Mouse (Mus musculus): Measurements from ENCODE around the gene Zfp830. TPM values are rescaled to one million over a fixed set of nuclear protein-coding genes. Genes with fewer than 3 reads are reported as not detected.

Gene Zfp830
- 7.2 and 9.5 TPM in 2 replicates for polyA plus RNA-seq (2012; ENCODE audit: insufficient read depth, insufficient read length, missing spikeins)

DNA sequence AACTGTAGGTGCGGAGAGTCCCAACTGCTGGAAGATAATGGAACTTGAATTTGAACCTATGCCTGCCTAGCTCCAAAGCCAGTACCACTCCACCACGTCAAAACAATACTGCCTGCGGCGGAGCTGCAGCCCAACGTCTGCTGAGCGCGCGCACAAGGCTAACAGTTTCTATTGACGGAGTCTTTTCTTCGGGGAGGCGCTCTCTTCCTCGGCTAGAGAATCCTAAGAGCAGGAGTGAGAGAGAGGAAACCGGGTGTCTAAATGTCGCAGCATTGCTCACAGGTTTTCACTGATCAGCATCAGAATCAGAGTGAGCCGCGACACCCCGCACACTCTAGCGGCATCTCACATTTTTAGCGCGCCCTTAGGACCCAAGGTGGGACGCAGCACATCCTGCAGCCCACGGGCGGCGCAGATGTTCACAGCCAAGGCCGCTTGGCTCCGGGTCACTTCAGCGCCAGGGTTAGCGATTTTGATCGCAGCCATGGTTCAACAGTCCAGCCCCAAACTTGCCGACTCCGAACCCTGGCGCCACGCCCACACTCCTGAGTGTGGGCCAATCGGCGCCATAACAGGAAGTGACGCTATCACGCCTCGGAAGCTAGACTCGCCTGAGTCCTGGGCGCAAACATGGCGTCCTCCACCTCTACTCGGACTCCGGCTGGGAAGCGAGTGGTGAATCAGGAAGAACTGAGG, at the start of gene Zfp830, which contains the start of gene Cct6b:
TSS of gene Zfp830 (plus strand) at position 604 of the 696 bp plus-strand sequence.
TSS of gene Cct6b (minus strand) at position 580 of the 696 bp plus-strand sequence.
- Histone ChIP-seq H3K27ac (replicated peaks; ENCODE audit: low read depth, low read length) (peak within 1 kb of the TSS; percentile 81), H3K4me1 (ENCODE audit: control insufficient read depth, insufficient read depth, insufficient read length, low read length) (peaks cover 5% of the 10 kb centered on the region; the same call in 1 of the 2 replicates), H3K4me3 (ENCODE audit: insufficient read depth, low read depth, low read length) (peak within 1 kb of the TSS; percentile 76)

- Histone ChIP-seq H3K4me1 (ENCODE audit: control insufficient read depth, insufficient read depth, insufficient read length, low read length) (no peaks in the 10 kb centered on the region), H3K4me3 (ENCODE audit: insufficient read depth, low read depth, low read length) (no peak overlapping the region), H3K27ac (replicated peaks; ENCODE audit: low read depth, low read length) (no peak overlapping the region)
Observed at GRCm38 (mm10) chr11:82719294-82719693, 44.9 kb upstream of the Zfp830 start.

DNA sequence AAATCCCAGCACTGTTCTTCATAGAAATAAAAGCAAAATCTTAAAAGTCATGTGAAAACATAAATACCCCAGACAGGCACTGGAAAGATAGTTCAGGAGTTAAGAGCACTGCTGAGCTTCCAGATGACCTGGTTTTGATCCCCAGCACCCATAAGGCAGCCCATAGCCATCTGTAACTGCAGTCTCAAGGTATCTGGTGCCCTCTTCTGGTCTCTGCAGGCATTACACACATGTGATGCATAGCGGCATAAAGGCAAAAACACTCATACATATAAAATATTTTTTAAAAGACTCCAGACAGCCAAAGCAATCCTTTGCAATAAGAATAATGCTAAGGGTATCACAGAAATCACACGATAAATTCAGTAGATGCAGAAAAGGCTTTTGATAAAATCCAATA, 37.3 kb upstream of the Zfp830 start:
- Histone ChIP-seq H3K27ac (replicated peaks; ENCODE audit: low read depth, low read length) (no peak overlapping the region), H3K4me3 (ENCODE audit: insufficient read depth, low read depth, low read length) (no peak overlapping the region)

DNA sequence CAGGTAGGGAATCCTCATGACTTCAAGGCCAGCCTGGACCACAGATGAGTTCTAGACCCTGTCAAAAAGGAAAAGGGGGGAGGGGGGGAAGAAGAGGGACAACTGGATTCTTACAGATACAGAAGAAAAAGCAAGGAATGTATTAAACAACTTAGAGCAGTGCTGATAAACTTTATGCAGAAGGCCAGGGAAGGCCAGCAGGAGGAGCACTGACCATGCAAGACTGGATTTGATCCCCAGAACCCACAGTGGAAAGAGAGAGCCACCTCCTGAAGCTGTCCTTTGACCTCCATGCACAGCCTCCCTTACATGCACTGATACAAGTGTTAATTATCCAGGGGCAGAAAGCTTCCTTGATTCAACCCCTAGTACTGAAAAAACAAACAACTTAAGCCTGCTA, 29.9 kb upstream of the Zfp830 start:
- no peaks in the 10 kb centered on the region for H3K4me1 ChIP-seq (ENCODE audit: control insufficient read depth, insufficient read depth, insufficient read length, low read length)
- no peak overlapping the region for H3K27ac ChIP-seq (replicated peaks; ENCODE audit: low read depth, low read length)
- H3K4me3 ChIP-seq (ENCODE audit: insufficient read depth, low read depth, low read length), result no peak overlapping the region

More for the DNA sequence above, 37.3 kb upstream of the Zfp830 start:
- H3K4me1 ChIP-seq (ENCODE audit: control insufficient read depth, insufficient read depth, insufficient read length, low read length), result no peaks in the 10 kb centered on the region

DNA sequence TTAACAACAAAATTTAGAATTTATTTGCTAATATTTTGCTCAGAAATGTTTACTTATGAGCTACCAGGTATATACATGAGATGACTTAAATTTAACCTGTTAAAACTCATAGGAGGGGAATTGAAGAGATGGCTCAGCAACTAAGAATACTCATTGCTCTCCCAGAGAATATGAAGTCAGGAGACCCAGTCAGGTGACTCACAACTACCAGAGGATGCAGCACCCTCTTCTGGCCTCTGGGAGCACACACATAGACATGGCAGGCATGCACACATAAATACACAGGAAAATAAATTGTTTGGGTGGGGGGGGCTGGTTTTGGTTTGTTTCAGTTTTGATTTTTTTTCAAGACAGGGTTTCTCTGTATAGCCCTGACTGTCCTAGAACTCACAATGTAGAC, 25.1 kb upstream of the Zfp830 start:
- Histone ChIP-seq H3K4me3 (ENCODE audit: insufficient read depth, low read depth, low read length) (no peak overlapping the region), H3K27ac (replicated peaks; ENCODE audit: low read depth, low read length) (no peak overlapping the region), H3K4me1 (ENCODE audit: control insufficient read depth, insufficient read depth, insufficient read length, low read length) (no peaks in the 10 kb centered on the region)

- Histone ChIP-seq H3K4me1 (ENCODE audit: control insufficient read depth, insufficient read depth, insufficient read length, low read length) (no peaks in the 10 kb centered on the region), H3K27ac (replicated peaks; ENCODE audit: low read depth, low read length) (no peak overlapping the region), H3K4me3 (ENCODE audit: insufficient read depth, low read depth, low read length) (no peak overlapping the region)
Observed at GRCm38 (mm10) chr11:82746138-82746537, 18.0 kb upstream of the Zfp830 start.

DNA sequence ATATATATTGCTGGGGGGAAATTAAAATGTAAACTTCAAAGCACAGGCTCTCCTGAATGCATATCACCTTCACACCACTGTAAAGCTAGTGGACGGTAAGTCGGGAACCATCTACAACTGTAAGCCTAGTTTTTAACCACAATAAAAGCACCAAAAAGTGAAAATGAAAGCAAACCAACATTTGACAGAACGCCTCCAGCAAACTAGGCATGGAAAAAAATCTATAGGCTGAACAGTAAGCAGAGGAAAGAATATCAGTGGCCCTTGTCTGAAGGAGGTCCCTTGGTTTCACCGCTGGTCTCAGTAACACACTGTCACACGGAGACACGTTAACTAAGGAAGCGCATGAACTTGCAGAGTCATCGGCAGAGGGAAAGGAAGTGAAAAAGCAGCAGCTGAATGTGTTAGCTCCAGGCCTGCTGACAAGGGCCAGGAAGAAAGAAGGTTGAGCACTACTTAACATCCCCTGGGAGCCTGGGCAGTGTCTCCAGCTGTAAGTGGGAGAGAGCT, 17.2 kb upstream of the Zfp830 start:
- peak overlapping the region; percentile 62 for H3K4me3 ChIP-seq (ENCODE audit: insufficient read depth, low read depth, low read length)
- no peaks in the 10 kb centered on the region for H3K4me1 ChIP-seq (ENCODE audit: control insufficient read depth, insufficient read depth, insufficient read length, low read length)
- H3K27ac ChIP-seq (replicated peaks; ENCODE audit: low read depth, low read length), result peak overlapping the region; percentile 73

GRCm38 (mm10) chr11:82752349-82753115, 11.6 kb upstream of the Zfp830 start:
- no peak overlapping the region for H3K27ac ChIP-seq (replicated peaks; ENCODE audit: low read depth, low read length)
- H3K4me1 ChIP-seq (ENCODE audit: control insufficient read depth, insufficient read depth, insufficient read length, low read length), result no peaks in the 10 kb centered on the region
- no peak overlapping the region for H3K4me3 ChIP-seq (ENCODE audit: insufficient read depth, low read depth, low read length)

DNA sequence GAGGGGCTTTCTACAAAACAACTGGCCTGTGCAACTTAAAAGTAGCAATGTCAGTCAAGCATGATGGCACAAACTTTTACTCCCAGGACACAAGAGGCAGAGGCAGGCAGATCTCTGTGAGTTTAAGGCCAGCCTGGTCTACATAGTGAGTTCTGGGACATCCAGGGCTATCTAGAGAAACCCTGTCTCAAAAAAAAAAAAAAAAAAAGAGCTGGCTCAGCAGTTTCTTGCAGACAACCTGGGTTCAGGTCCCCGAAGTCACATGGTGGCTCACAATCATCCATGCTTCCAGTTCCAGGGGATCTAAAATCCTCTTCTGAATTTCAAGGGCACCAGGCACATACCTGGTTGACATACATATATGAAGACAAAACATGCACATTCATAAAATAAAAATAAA, 8.2 kb upstream of the Zfp830 start:
- H3K27ac ChIP-seq (replicated peaks; ENCODE audit: low read depth, low read length), result no peak overlapping the region
- H3K4me1 ChIP-seq (ENCODE audit: control insufficient read depth, insufficient read depth, insufficient read length, low read length), result no peaks in the 10 kb centered on the region
- H3K4me3 ChIP-seq (ENCODE audit: insufficient read depth, low read depth, low read length), result no peak overlapping the region

DNA sequence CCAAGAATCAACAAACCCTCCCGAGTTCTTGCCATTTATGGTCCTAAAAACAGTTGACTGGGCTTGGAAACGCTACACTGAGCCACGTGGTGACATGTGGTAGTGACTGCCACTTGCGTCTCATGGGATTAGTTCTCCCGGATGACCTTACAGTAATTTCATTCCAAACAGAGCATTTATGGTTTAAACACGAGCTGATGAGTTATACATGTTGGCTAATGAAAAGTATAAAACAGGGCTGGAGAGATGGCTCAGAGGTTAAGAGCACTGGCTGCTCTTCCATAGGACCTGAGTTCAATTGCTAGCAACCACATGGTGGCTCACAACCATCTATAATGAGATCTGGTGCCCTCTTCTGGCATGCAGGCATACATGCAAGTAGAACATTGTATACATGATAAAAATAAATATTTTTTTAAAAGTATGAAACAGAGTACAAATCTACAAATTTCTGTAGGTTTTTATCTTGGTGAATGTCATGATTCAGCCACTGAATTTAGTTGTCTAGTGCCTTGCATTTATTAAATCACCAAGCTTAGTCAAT, 1.8 kb upstream of the Zfp830 start:
- Histone ChIP-seq H3K4me3 (ENCODE audit: insufficient read depth, low read depth, low read length) (no peak overlapping the region), H3K27ac (replicated peaks; ENCODE audit: low read depth, low read length) (no peak overlapping the region)

DNA sequence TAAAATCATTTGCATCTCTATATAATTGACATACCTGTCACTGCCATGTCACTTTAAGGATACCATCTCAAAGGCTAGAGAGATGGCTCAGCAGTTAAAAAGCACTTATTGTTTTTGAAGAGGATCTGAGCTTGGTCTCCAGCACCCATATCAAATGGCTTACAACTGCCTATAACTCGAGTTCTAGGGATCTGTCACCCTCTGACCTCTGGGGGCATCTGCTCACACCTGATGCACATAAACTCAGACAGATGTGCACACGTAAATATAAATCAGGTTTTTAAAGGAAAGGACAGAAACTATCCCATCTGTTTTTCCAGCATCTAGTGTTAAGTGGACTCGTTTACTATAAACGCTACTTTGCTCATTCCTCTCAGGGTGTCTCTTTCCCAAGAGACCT, 884 bp upstream of the Zfp830 start:
- peak overlapping the region; percentile 76 for H3K4me3 ChIP-seq (ENCODE audit: insufficient read depth, low read depth, low read length)
- H3K4me1 ChIP-seq (ENCODE audit: control insufficient read depth, insufficient read depth, insufficient read length, low read length), result peaks cover 5% of the 10 kb centered on the region; the same call in 1 of the 2 replicates
- no peak overlapping the region; the same call in 1 of the 2 replicates for H3K27ac ChIP-seq (replicated peaks; ENCODE audit: low read depth, low read length)

More for the DNA sequence above, 1.8 kb upstream of the Zfp830 start:
- peaks cover 5% of the 10 kb centered on the region; the same call in 1 of the 2 replicates for H3K4me1 ChIP-seq (ENCODE audit: control insufficient read depth, insufficient read depth, insufficient read length, low read length)

GRCm38 (mm10) chr11:82764438-82764924, 336 bp downstream of the Zfp830 start:
- Histone ChIP-seq H3K27ac (replicated peaks; ENCODE audit: low read depth, low read length) (peak overlapping the region; percentile 81), H3K4me1 (ENCODE audit: control insufficient read depth, insufficient read depth, insufficient read length, low read length) (peaks cover 5% of the 10 kb centered on the region; the same call in 1 of the 2 replicates), H3K4me3 (ENCODE audit: insufficient read depth, low read depth, low read length) (peak overlapping the region; percentile 76)

GRCm38 (mm10) chr11:82780134-82780533, 16.0 kb downstream of the Zfp830 start:
- H3K4me1 ChIP-seq (ENCODE audit: control insufficient read depth, insufficient read depth, insufficient read length, low read length), result peaks cover 4% of the 10 kb centered on the region; the same call in 1 of the 2 replicates
- peak overlapping the region; percentile 98 for H3K4me3 ChIP-seq (ENCODE audit: insufficient read depth, low read depth, low read length)
- H3K27ac ChIP-seq (replicated peaks; ENCODE audit: low read depth, low read length), result no peak overlapping the region

DNA sequence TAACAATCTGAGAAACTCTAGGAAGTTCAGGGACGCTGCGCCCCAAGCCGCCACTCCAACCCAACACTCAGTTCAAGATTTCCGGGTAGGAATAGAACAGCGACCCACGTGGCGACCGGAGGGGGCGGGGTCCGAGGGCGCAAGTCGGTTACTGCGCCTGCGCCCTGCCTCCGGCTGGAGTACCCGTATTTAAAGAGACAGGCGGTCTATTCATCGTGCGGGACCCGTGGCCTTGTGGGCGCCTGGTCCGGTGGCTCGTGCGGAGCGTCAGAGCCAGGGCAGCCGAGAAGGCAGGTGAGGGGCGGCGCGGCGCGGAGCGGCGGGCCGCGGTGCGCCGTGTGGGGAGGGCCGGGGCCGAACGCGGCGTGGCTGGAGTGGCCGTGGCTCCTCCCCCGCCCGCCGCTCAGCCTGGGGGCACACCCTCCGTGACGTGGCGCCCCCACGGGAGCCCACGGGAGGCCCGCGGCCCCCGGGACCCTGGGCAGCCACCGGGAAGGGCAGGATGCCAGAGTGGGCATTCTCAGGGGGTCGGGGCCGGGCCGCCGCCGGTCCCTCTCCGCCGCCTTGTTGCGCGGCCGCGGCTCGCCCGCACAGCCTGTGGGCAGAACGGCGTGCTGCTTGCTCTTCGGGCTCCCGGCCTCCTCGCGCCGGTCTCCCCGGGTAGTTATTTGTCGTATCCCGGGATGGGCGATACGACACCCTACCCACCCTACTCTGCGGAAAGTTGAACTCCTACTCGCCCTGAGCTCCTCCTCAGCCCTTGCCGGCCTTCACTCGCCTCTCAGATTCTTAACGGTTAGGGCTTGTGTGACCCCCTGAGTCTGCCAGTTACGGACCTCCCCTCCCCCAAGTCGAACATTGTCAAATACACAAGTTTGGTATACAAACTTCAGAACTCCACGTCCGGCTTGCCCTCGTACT, 17.1 kb downstream of the Zfp830 start, which contains the start of gene Lig3:
TSS of gene Lig3 (plus strand) at position 126 of the 921 bp plus-strand sequence.
- peaks cover 4% of the 10 kb centered on the region; the same call in 1 of the 2 replicates for H3K4me1 ChIP-seq (ENCODE audit: control insufficient read depth, insufficient read depth, insufficient read length, low read length)
- H3K4me3 ChIP-seq (ENCODE audit: insufficient read depth, low read depth, low read length), result peak within 1 kb of the TSS; percentile 98
- peak within 1 kb of the TSS; percentile 97 for H3K27ac ChIP-seq (replicated peaks; ENCODE audit: low read depth, low read length)

Data from brown adipose tissue, adult 24 weeks (tissue).